Mouse (Mus musculus) heart, embryonic 13.5 days (tissue): ENCODE results near the gene Ttc17. TPM values are rescaled to one million over a fixed set of nuclear protein-coding genes. Genes with fewer than 3 reads are reported as not detected.
"Not testable (repeated sequence)": the region's sequence is repeated elsewhere in the genome, so short reads cannot be mapped to it uniquely, and the experiment has no call there.

ENCODE experiments used
- ATAC-seq: fragments of 200-750 bp; cut with Nextera tagmentation; 2 replicates; pipeline ENCODE4 v1.8.0; 2017; ENCODE audit warnings: moderate TSS enrichment; ENCODE audit not compliant: insufficient number of reproducible peaks, low FRiP score, low TSS enrichment; ENCODE audit errors: extremely low read depth
- H3K27ac ChIP-seq: fragments of 300-500 bp; sonication (generic); replicated peaks from 2 replicates; pipeline ENCODE4 v1.5.1; 2015; ENCODE audit warnings: moderate library complexity, mild to moderate bottlenecking, inconsistent platforms
- H3K27me3 ChIP-seq: fragments of 300-500 bp; sonication (generic); replicated peaks from 2 replicates; pipeline ENCODE4 v1.6.1; 2015; ENCODE audit warnings: mild to moderate bottlenecking, inconsistent platforms
- H3K36me3 ChIP-seq: fragments of 300-500 bp; sonication (generic); 2 replicates; pipeline ENCODE4 v1.6.1; 2015; ENCODE audit warnings: mild to moderate bottlenecking, inconsistent platforms
- H3K4me1 ChIP-seq: fragments of 300-500 bp; sonication (generic); 2 replicates; pipeline ENCODE4 v1.6.1; 2015; ENCODE audit warnings: inconsistent platforms
- H3K4me2 ChIP-seq: fragments of 300-500 bp; sonication (generic); 2 replicates; pipeline ENCODE4 v1.6.1; 2015; ENCODE audit warnings: inconsistent platforms, mild to moderate bottlenecking, moderate library complexity
- H3K4me3 ChIP-seq: fragments of 300-500 bp; sonication (generic); 2 replicates; pipeline ENCODE4 v1.5.1; 2015; ENCODE audit warnings: moderate library complexity, mild to moderate bottlenecking, inconsistent platforms
- H3K9ac ChIP-seq: fragments of 300-500 bp; sonication (generic); 2 replicates; pipeline ENCODE4 v1.6.1; 2015; ENCODE audit warnings: inconsistent platforms, mild to moderate bottlenecking, moderate library complexity
- H3K9me3 ChIP-seq: fragments of 300-500 bp; sonication (generic); 2 replicates; pipeline ENCODE4 v1.6.1; 2016; ENCODE audit warnings: inconsistent platforms
- WGBS: fragments of 180-500 bp; shearing (Covaris S2); methylation state at CpG from one replicate; pipeline ENCODE4 v1.1.7; 2015; ENCODE audit warnings: mixed read lengths; 5-methylcytosine and 5-hydroxymethylcytosine counted together
- polyA plus RNA-seq: library from polyadenylated mRNA; unstranded; fragments of >200 nt; fragmentation: Nextera tagmentation; extraction: Ambion mirVana; gene quantifications from 2 replicates; pipeline ENCODE4 v1.2.1, GENCODE M21; 2015

The Ttc17 gene
- polyA plus RNA-seq, 1 experiment from 2014 or later, result 14.9 TPM

DNA sequence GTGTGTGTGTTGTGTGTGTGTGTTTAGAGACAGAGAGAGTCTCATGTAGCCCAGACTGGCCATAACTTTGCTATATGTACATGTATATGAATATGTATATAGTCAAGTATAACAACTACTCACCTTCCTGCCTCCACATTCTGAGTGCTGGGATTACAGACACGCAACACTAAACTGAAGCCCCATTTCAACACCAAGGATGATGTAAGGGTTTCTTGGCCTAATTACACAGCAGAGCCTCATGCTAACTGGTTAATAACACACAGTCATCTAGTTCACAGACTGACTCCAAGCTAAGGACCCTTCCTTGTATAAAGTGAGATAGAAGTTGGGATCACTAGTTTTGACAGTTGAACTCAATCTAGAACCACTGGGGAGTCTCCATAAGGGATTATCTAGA, 3.9 kb downstream of the Ttc17 start:
- peaks cover 58% of the 10 kb centered on the region for H3K4me1 ChIP-seq
- H3K4me3 ChIP-seq, result no peak overlapping the region
- H3K27ac ChIP-seq, result no peak overlapping the region
- WGBS, result 86% methylated on average over 1 of the region's 1 CpGs
- H3K4me2 ChIP-seq, result no peak overlapping the region
- no peak for ATAC-seq
- no peak overlapping the region for H3K9ac ChIP-seq
- H3K27me3 ChIP-seq, result no peaks in the 10 kb centered on the region
- peaks cover 12% of the 10 kb centered on the region for H3K36me3 ChIP-seq
- H3K9me3 ChIP-seq, result no peaks in the 10 kb centered on the region

GRCm38 (mm10) chr2:94402096-94402495, 4.4 kb downstream of the Ttc17 start:
- WGBS, result 79% methylated on average over 7 of the region's 7 CpGs
- Histone ChIP-seq H3K9ac (no peak overlapping the region), H3K27me3 (no peaks in the 10 kb centered on the region), H3K4me3 (no peak overlapping the region), H3K9me3 (no peaks in the 10 kb centered on the region), H3K4me2 (no peak overlapping the region), H3K36me3 (peaks cover 12% of the 10 kb centered on the region), H3K27ac (no peak overlapping the region), H3K4me1 (peaks cover 57% of the 10 kb centered on the region)
- no peak for ATAC-seq

GRCm38 (mm10) chr2:94401006-94401405, 5.5 kb downstream of the Ttc17 start:
- ATAC-seq, result no peak
- no peak overlapping the region for H3K4me2 ChIP-seq
- H3K4me1 ChIP-seq, result peaks cover 63% of the 10 kb centered on the region
- no peak overlapping the region for H3K27ac ChIP-seq
- no peak overlapping the region for H3K4me3 ChIP-seq
- no peaks in the 10 kb centered on the region for H3K27me3 ChIP-seq
- 75% methylated on average over 3 of the region's 3 CpGs for WGBS
- H3K9me3 ChIP-seq, result no peaks in the 10 kb centered on the region
- peaks cover 12% of the 10 kb centered on the region for H3K36me3 ChIP-seq
- H3K9ac ChIP-seq, result no peak overlapping the region

- Histone ChIP-seq H3K27ac (peak overlapping the region; percentile 8), H3K9ac (peak overlapping the region; percentile 15)
- ATAC-seq, result no peak
Measured at GRCm38 (mm10) chr2:94398138-94398970, 8.1 kb downstream of the Ttc17 start.

DNA sequence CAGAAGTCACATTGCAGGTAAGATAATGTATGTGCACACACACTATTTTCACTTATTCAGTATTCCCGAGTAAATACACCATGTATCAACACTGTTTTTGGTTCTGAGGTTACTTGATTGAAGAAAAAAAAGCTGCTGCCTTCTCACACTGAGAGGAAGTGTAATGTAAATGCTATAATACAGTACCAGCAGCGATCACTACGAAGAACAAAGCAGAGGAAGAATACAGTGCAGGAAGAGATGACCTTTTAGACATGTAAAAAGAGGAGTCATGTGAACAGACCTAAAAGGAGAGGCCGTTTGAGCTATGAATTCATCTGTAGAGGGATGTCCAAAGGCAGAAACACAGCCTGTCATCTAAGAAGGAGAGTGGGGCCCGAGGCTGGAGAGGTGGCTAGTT, 9.0 kb downstream of the Ttc17 start:
- 77% methylated on average over 5 of the region's 5 CpGs for WGBS
- Histone ChIP-seq H3K9ac (no peak overlapping the region), H3K27me3 (no peaks in the 10 kb centered on the region), H3K4me1 (peaks cover 44% of the 10 kb centered on the region), H3K9me3 (no peaks in the 10 kb centered on the region), H3K4me2 (no peak overlapping the region), H3K4me3 (no peak overlapping the region), H3K27ac (no peak overlapping the region), H3K36me3 (0 out of 2 replicates have a peak, but pooled peaks cover 8% of the 10 kb centered on the region)
- no peak for ATAC-seq

More at GRCm38 (mm10) chr2:94398138-94398970, 8.1 kb downstream of the Ttc17 start:
- H3K9me3 ChIP-seq, result no peaks in the 10 kb centered on the region
- peaks cover 48% of the 10 kb centered on the region for H3K4me1 ChIP-seq
- no peak overlapping the region for H3K4me2 ChIP-seq
- H3K4me3 ChIP-seq, result no peak overlapping the region
- no peaks in the 10 kb centered on the region for H3K27me3 ChIP-seq
- 57% methylated on average over 8 of the region's 8 CpGs for WGBS
- peaks cover 12% of the 10 kb centered on the region for H3K36me3 ChIP-seq

GRCm38 (mm10) chr2:94396325-94396724, 10.2 kb downstream of the Ttc17 start:
- no peak overlapping the region for H3K4me2 ChIP-seq
- no peak overlapping the region for H3K27ac ChIP-seq
- H3K4me3 ChIP-seq, result no peak overlapping the region
- H3K9me3 ChIP-seq, result no peaks in the 10 kb centered on the region
- H3K27me3 ChIP-seq, result no peaks in the 10 kb centered on the region
- H3K36me3 ChIP-seq, result 0 out of 2 replicates have a peak, but pooled peaks cover 8% of the 10 kb centered on the region
- ATAC-seq, result no peak
- WGBS, result 75% methylated on average over 5 of the region's 5 CpGs
- H3K4me1 ChIP-seq, result peaks cover 41% of the 10 kb centered on the region
- no peak overlapping the region for H3K9ac ChIP-seq

- not testable (repeated sequence) for ATAC-seq
- WGBS, result 90% methylated on average over 12 of the region's 12 CpGs
Measured at GRCm38 (mm10) chr2:94391127-94391526, 15.4 kb downstream of the Ttc17 start.

GRCm38 (mm10) chr2:94389000-94389399, 17.5 kb downstream of the Ttc17 start:
- H3K27ac ChIP-seq, result no peak overlapping the region
- no peaks in the 10 kb centered on the region for H3K9me3 ChIP-seq
- H3K36me3 ChIP-seq, result peaks cover 26% of the 10 kb centered on the region
- H3K4me3 ChIP-seq, result no peak overlapping the region
- no peak overlapping the region for H3K9ac ChIP-seq
- peaks cover 28% of the 10 kb centered on the region for H3K4me1 ChIP-seq
- no peaks in the 10 kb centered on the region for H3K27me3 ChIP-seq
- no peak overlapping the region for H3K4me2 ChIP-seq
- no peak for ATAC-seq
- 38% methylated on average over 9 of the region's 9 CpGs for WGBS

More at GRCm38 (mm10) chr2:94391127-94391526, 15.4 kb downstream of the Ttc17 start:
- H3K4me1 ChIP-seq, result peaks cover 35% of the 10 kb centered on the region
- not testable (repeated sequence) for H3K4me3 ChIP-seq, H3K9me3 ChIP-seq, H3K27ac ChIP-seq, H3K4me2 ChIP-seq, H3K27me3 ChIP-seq, H3K36me3 ChIP-seq, H3K9ac ChIP-seq

DNA sequence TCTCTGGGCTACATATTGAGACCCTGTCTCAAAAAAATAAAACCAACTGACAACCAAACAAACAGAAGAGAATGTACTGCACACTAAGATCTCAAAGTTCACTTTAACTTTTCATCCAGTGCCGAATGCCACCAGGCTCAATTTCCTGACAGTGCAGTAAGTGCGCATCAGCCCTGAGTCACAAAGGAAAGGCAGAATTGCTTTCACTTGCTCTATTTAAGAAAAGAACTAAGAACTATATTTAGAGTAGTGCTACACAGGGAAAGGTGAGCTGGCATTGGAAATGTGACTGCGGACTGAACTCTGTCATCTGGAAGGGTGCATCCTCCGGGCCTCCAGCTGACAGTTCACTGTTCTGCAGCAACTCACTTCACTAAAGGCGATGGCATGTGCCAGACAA, 18.6 kb downstream of the Ttc17 start:
- WGBS, result 71% methylated on average over 5 of the region's 5 CpGs
- no peak overlapping the region for H3K4me2 ChIP-seq
- H3K9me3 ChIP-seq, result no peaks in the 10 kb centered on the region
- peaks cover 34% of the 10 kb centered on the region for H3K36me3 ChIP-seq
- no peaks in the 10 kb centered on the region for H3K27me3 ChIP-seq
- ATAC-seq, result no peak
- no peak overlapping the region for H3K9ac ChIP-seq
- H3K4me1 ChIP-seq, result peaks cover 28% of the 10 kb centered on the region
- peak overlapping the region; percentile 28; the same call in 1 of the 2 replicates for H3K27ac ChIP-seq
- no peak overlapping the region for H3K4me3 ChIP-seq

DNA sequence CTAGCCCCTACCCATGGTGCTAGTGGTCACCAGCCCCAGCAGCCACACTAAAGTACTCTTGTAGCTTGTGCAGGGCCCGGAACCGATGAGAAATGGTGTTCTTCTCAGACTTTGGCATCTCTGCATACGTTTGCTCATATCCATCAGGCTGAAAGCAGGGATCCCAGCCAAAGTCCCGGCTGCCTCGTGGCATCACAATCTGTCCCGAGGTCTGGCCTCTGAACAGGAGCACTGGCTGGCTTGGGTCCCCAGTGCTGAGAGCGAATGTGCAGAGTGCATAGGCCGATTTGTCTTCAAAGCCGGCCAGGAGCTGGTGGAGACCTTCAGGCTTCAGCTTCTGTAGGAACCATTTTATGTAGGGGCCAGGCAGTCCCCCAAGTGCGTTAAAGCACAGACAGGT, 22.0 kb downstream of the Ttc17 start:
- 91% methylated on average over 10 of the region's 10 CpGs for WGBS
- not testable (repeated sequence) for H3K27me3 ChIP-seq, ATAC-seq

DNA sequence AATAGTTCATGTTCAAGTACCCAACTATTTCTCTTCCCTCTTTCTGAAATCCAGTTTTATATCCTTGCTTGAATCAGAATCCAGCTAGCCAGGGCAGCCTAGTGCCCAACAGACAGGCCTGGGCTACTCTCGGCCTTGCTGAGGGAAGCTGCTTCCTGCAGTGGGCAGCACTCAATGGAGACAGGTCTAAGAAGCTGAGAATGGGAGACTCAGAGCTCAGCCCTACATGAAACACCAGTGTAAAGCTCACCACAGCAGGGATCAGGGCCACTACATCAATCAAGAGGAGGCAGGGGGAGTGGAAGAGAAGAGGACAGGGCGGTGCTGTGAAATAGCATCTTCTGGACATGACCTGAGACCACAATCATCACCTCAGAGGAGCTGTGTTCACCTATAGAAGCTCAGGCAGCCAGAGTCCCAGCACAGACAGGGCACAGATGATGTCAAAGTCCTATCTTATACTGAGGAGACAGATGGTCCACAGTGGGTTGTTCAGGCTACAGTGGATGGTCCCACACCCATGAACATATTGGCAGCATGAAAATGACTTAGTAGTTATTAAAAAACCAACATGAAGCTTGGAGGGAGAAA, 25.3 kb downstream of the Ttc17 start:
- no peak overlapping the region for H3K9ac ChIP-seq
- H3K27ac ChIP-seq, result no peak overlapping the region
- WGBS, result 64% methylated on average over 2 of the region's 2 CpGs
- peaks cover 72% of the 10 kb centered on the region for H3K36me3 ChIP-seq
- no peaks in the 10 kb centered on the region for H3K27me3 ChIP-seq
- no peaks in the 10 kb centered on the region for H3K9me3 ChIP-seq
- no peak overlapping the region for H3K4me2 ChIP-seq
- H3K4me1 ChIP-seq, result no peaks in the 10 kb centered on the region
- no peak for ATAC-seq
- no peak overlapping the region for H3K4me3 ChIP-seq

More for the DNA sequence above, 22.0 kb downstream of the Ttc17 start:
- not testable (repeated sequence) for H3K4me2 ChIP-seq, H3K9me3 ChIP-seq, H3K9ac ChIP-seq, H3K27ac ChIP-seq, H3K4me3 ChIP-seq
- peaks cover 25% of the 10 kb centered on the region for H3K4me1 ChIP-seq
- H3K36me3 ChIP-seq, result peaks cover 49% of the 10 kb centered on the region
